Mouse (Mus musculus) heart, embryonic 16.5 days (tissue): ENCODE results near the gene Olfr92. TPM values are rescaled to one million over a fixed set of nuclear protein-coding genes. Genes with fewer than 3 reads are reported as not detected.
"Not testable (repeated sequence)": the region's sequence is repeated elsewhere in the genome, so short reads cannot be mapped to it uniquely, and the experiment has no call there.

ENCODE experiments used
- ATAC-seq: fragments of 200-750 bp; cut with Nextera tagmentation; replicated peaks from 2 replicates; pipeline ENCODE4 v1.8.0; 2017; ENCODE audit warnings: moderate number of reproducible peaks; ENCODE audit not compliant: insufficient read depth, low FRiP score; ENCODE audit errors: extremely low read depth
- H3K27ac ChIP-seq: fragments of 300-500 bp; sonication (generic); 2 replicates; pipeline ENCODE4 v1.5.1; 2014; ENCODE audit warnings: mild to moderate bottlenecking, low read length, control low read depth, moderate library complexity
- H3K27me3 ChIP-seq: fragments of 300-500 bp; sonication (generic); 2 replicates; pipeline ENCODE4 v1.6.1; 2014; ENCODE audit warnings: low read length, mixed read lengths; ENCODE audit not compliant: control insufficient read depth, insufficient read depth
- H3K36me3 ChIP-seq: fragments of 300-500 bp; sonication (generic); 2 replicates; pipeline ENCODE4 v1.6.1; 2014; ENCODE audit not compliant: control insufficient read depth, insufficient read depth
- H3K4me1 ChIP-seq: fragments of 300-500 bp; sonication (generic); 2 replicates; pipeline ENCODE4 v1.6.1; 2014; ENCODE audit warnings: low read length, mixed read lengths; ENCODE audit not compliant: control insufficient read depth, insufficient read depth
- H3K4me2 ChIP-seq: fragments of 300-500 bp; sonication (generic); 2 replicates; pipeline ENCODE4 v1.6.1; 2014; ENCODE audit warnings: low read depth, mild to moderate bottlenecking, control low read depth, low read length
- H3K4me3 ChIP-seq: fragments of 300-500 bp; sonication (generic); 2 replicates; pipeline ENCODE4 v1.5.1; 2014; ENCODE audit warnings: mild to moderate bottlenecking, control low read depth, low read length
- H3K9ac ChIP-seq: fragments of 300-500 bp; sonication (generic); 2 replicates; pipeline ENCODE4 v1.6.1; 2014; ENCODE audit warnings: low read length, control low read depth
- H3K9me3 ChIP-seq: fragments of 300-500 bp; sonication (generic); replicated peaks from 2 replicates; pipeline ENCODE4 v1.6.1; 2016; ENCODE audit warnings: low read length; ENCODE audit not compliant: control insufficient read depth
- WGBS: fragments of 180-500 bp; shearing (Covaris S2); extraction: QIAGEN DNeasy Blood & Tissue Kit; methylation state at CpG from one replicate; pipeline ENCODE4 v1.1.7; 2014; 5-methylcytosine and 5-hydroxymethylcytosine counted together
- polyA plus RNA-seq: library from polyadenylated mRNA; unstranded; fragments of >200 nt; fragmentation: Nextera tagmentation; extraction: Ambion mirVana; gene quantifications from 2 replicates; pipeline ENCODE4 v1.2.1, GENCODE M21; 2015

Gene Olfr92
- polyA plus RNA-seq, result not detected in 2 replicates

- H3K27ac ChIP-seq, result no peak within 1 kb of the TSS
- no peak within 1 kb of the TSS for H3K9ac ChIP-seq
- no peaks in the 10 kb centered on the region for H3K27me3 ChIP-seq
- H3K4me2 ChIP-seq, result no peak within 1 kb of the TSS
- H3K36me3 ChIP-seq, result no peaks in the 10 kb centered on the region
- no peak within 1 kb of the TSS for H3K4me3 ChIP-seq
- H3K9me3 ChIP-seq, result no peaks in the 10 kb centered on the region
- H3K4me1 ChIP-seq, result no peaks in the 10 kb centered on the region
- 79% methylated on average over 2 of the region's 2 CpGs for WGBS
- ATAC-seq, result no peak
Measured at GRCm38 (mm10) chr17:37119988-37120387, at the start of gene Olfr92. Gene Olfr92, minus strand, starts transcription at chr17:37120088.

- Histone ChIP-seq H3K4me3 (no peak within 1 kb of the TSS), H3K4me1 (no peaks in the 10 kb centered on the region), H3K9me3 (no peaks in the 10 kb centered on the region), H3K27me3 (no peaks in the 10 kb centered on the region), H3K4me2 (no peak within 1 kb of the TSS), H3K9ac (no peak within 1 kb of the TSS), H3K27ac (no peak within 1 kb of the TSS), H3K36me3 (no peaks in the 10 kb centered on the region)
- ATAC-seq, result no peak
Measured at GRCm38 (mm10) chr17:37161394-37161793, 41.5 kb upstream of the Olfr92 start, which contains the start of gene Olfr93. Gene Olfr93, minus strand, starts transcription at chr17:37161494.

- not testable (repeated sequence) for ATAC-seq
Measured at GRCm38 (mm10) chr17:37131366-37131765, 11.5 kb upstream of the Olfr92 start.

GRCm38 (mm10) chr17:37098178-37098577, 21.7 kb downstream of the Olfr92 start, which contains the start of gene Olfr91:
Gene Olfr91, minus strand, starts transcription at chr17:37098278.
- no peak within 1 kb of the TSS for H3K9ac ChIP-seq
- H3K27ac ChIP-seq, result no peak within 1 kb of the TSS
- H3K4me2 ChIP-seq, result no peak within 1 kb of the TSS
- no peaks in the 10 kb centered on the region for H3K36me3 ChIP-seq
- 92% methylated on average over 1 of the region's 1 CpGs for WGBS
- H3K4me1 ChIP-seq, result no peaks in the 10 kb centered on the region
- H3K9me3 ChIP-seq, result no peaks in the 10 kb centered on the region
- H3K4me3 ChIP-seq, result no peak within 1 kb of the TSS
- no peak for ATAC-seq
- H3K27me3 ChIP-seq, result no peaks in the 10 kb centered on the region

More at GRCm38 (mm10) chr17:37131366-37131765, 11.5 kb upstream of the Olfr92 start:
- not testable (repeated sequence) for H3K27me3 ChIP-seq, H3K36me3 ChIP-seq, H3K4me2 ChIP-seq, H3K4me3 ChIP-seq, H3K9me3 ChIP-seq, H3K9ac ChIP-seq, H3K4me1 ChIP-seq, H3K27ac ChIP-seq
- 57% methylated on average over 4 of the region's 4 CpGs for WGBS

GRCm38 (mm10) chr17:37093289-37093688, 26.6 kb downstream of the Olfr92 start:
- no peak overlapping the region for H3K4me3 ChIP-seq
- no peaks in the 10 kb centered on the region for H3K9me3 ChIP-seq
- no peaks in the 10 kb centered on the region for H3K4me1 ChIP-seq
- no peak overlapping the region for H3K9ac ChIP-seq
- no peak overlapping the region for H3K27ac ChIP-seq
- 72% methylated on average over 5 of the region's 5 CpGs for WGBS
- no peak for ATAC-seq
- no peaks in the 10 kb centered on the region for H3K27me3 ChIP-seq
- no peaks in the 10 kb centered on the region for H3K36me3 ChIP-seq
- no peak overlapping the region for H3K4me2 ChIP-seq

- Histone ChIP-seq H3K27ac (no peak overlapping the region), H3K36me3 (no peaks in the 10 kb centered on the region), H3K9me3 (no peaks in the 10 kb centered on the region), H3K4me3 (no peak overlapping the region), H3K9ac (no peak overlapping the region), H3K4me2 (no peak overlapping the region), H3K27me3 (no peaks in the 10 kb centered on the region; the same call in 1 of the 2 replicates), H3K4me1 (no peaks in the 10 kb centered on the region)
- WGBS, result 63% methylated on average over 1 of the region's 1 CpGs
- ATAC-seq, result no peak
Measured at GRCm38 (mm10) chr17:37092198-37092597, 27.7 kb downstream of the Olfr92 start.

GRCm38 (mm10) chr17:37088399-37088798, 31.5 kb downstream of the Olfr92 start, which contains the start of gene Olfr90:
Gene Olfr90, minus strand, starts transcription at chr17:37088499.
- Histone ChIP-seq H3K4me3 (no peak within 1 kb of the TSS), H3K4me1 (no peaks in the 10 kb centered on the region), H3K36me3 (no peaks in the 10 kb centered on the region), H3K9ac (no peak within 1 kb of the TSS), H3K4me2 (no peak within 1 kb of the TSS), H3K27ac (no peak within 1 kb of the TSS), H3K27me3 (no peaks in the 10 kb centered on the region; the same call in 1 of the 2 replicates), H3K9me3 (no peaks in the 10 kb centered on the region)
- ATAC-seq, result no peak

GRCm38 (mm10) chr17:37085545-37085944, 34.3 kb downstream of the Olfr92 start:
- Histone ChIP-seq H3K36me3 (no peaks in the 10 kb centered on the region), H3K27me3 (no peaks in the 10 kb centered on the region; the same call in 1 of the 2 replicates), H3K9ac (no peak overlapping the region), H3K27ac (no peak overlapping the region), H3K9me3 (no peaks in the 10 kb centered on the region), H3K4me1 (no peaks in the 10 kb centered on the region), H3K4me2 (no peak overlapping the region), H3K4me3 (no peak overlapping the region)
- no peak for ATAC-seq
- 52% methylated on average over 10 of the region's 10 CpGs for WGBS

GRCm38 (mm10) chr17:37084632-37085031, 35.3 kb downstream of the Olfr92 start:
- Histone ChIP-seq H3K4me2 (no peak overlapping the region), H3K9ac (no peak overlapping the region), H3K27ac (no peak overlapping the region), H3K4me1 (no peaks in the 10 kb centered on the region), H3K9me3 (no peaks in the 10 kb centered on the region), H3K4me3 (no peak overlapping the region), H3K27me3 (no peaks in the 10 kb centered on the region; the same call in 1 of the 2 replicates), H3K36me3 (no peaks in the 10 kb centered on the region)
- WGBS, result 62% methylated on average over 5 of the region's 5 CpGs
- no peak for ATAC-seq
